Mouse (Mus musculus): ENCODE measurements at regions not wholly inside any gene's neighbourhood (a gene's known extent, or its start where the extent isn't known, plus 50 kb on each side); places are given as distances from the start of the nearest gene placed in this dataset.

DNA sequence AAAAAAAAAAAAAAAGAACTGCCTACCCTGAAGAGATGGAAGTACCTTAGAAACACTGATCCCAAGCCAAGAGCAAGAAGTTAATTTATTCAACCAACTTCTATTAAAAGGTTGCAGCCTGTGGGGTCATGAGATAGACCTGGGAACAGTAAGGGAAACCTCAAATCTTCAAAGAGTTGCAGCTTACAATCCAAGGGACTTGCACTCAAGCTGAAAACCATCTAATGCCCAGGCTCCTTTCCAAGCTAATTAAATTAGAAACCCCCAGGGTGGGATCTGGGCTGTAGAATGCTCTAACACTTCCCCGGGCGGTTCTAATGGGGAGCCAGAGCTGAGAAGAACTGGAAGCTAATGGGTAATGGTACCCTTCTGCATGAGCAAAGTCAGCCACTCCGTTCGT is 278.0 kb downstream of the Hlx start:
- no peak for DNase-seq

DNA sequence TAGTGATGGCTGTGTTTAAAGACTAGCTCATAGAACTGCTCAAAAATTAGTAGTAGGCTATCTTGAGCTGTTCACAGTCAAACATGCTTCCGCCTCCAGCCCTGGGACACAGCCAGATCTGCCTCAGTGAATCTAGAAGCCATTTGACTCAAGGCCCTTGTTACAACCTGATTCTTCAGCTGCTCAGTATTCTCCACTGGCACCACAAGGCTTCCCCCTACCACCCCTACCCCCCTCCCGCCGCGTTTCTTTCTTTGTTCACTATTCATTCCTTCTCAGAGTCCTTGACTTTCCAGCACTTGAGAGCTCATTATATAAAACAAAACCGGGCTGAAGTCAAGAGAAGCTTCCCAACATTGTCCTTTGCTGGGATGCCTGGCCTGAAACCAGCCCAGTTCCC is 278.7 kb downstream of the Hlx start:
- DNase-seq, result no peak

DNA sequence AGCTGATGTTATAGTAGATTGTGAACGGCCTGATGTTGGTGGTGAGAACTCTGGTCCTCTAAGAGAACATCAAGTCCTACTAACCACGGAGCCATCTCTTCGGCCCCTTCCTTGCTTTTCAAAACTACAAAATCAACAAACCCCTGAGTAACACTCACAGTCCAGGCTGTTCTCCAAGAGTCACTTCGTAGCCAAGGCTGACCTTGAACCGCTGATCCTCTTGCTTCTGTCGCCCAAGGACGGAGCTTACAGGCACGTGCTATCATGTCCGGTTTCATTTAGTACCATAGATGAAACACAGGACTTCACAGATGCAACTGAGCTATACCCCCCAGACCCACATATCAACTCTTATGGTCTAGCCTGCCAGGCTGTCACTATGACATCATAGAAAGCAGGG is 279.4 kb downstream of the Hlx start:
- no peak for DNase-seq

DNA sequence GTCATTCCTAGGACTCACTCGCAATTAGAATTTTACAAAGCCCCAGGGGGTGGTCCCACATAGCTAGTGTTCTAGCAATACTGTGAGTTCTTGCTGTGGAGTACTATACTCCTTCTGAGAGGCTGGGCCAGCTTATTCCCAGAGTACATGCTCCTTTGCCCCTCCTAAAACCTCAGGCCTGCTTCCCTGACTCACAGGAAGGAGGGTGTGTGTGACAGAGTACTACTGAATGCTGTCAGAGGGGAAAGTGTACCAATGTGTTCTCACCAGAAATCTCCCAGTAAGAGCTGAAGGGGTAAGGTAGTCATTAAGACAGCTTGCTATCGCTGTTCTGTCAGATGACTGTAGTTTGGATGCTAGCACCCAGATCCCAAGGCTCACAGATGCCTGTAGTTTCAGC is 280.7 kb downstream of the Hlx start:
- DNase-seq, result no peak

DNA sequence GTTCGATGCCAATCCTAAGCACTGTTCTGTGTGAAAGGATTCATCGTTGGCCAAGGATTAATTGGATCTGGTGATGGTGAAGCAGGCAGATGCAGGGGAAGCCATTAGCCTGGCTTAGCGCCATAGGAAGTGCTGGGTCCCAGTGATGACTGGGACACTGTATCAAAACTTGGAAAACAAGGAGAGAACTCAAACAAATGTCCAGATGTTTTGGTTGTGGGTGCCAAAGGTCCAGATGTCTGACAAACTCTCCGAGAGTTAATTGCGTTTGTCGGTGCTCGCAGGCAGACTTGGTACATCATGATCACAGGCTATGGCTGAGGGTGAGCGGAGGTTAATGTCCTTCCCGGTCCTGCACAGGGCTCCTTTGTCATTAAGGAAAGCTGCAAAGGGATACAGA is 283.4 kb downstream of the Hlx start:
- no peak for DNase-seq

DNA sequence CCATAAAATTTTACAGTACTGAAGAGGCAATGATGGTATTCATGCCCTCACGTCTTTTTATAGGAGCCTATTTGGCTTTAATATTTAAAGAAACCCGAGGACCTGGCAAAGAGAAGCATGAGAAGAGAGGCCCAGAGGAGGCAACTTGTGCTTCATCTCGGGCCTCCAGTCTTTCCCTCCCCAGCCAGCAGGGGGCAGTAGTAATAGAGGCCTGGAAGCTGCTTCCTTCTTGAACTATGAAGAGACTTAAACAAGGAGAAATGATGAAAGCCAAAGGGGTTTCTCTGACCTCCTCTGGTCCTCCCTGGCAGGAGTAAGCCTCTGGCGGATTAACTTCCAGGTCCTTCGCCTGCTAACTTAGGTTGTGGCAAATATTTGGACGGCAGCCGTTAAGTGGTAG is 284.5 kb downstream of the Hlx start:
- DNase-seq, result peak; percentile 31 to 55

DNA sequence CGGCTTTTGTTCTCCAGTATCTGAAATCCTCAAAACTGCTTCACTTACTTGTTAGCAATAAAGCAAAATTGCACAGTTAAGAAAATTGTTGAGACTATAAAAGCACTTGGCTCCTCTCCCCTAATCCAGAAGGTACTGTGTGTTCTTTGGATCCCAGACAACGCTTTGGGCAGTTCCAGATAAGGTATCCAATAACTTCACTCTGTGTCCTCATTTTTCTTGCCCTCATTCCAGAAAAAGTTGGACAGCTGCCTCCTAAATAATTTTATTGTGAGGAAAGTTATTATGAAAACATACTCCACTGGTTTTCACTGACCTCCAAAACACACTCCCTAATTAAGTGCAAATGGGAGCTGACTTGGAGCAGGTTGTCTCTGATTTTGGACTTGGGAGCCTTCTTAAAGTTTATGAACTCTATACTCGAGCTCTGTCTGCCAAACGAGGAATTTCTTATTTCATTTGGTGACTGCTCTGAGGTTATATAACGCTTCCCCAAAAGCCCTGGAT is 285.2 kb downstream of the Hlx start:
- peak in 1 of 2 experiments; percentile 14 for DNase-seq

DNA sequence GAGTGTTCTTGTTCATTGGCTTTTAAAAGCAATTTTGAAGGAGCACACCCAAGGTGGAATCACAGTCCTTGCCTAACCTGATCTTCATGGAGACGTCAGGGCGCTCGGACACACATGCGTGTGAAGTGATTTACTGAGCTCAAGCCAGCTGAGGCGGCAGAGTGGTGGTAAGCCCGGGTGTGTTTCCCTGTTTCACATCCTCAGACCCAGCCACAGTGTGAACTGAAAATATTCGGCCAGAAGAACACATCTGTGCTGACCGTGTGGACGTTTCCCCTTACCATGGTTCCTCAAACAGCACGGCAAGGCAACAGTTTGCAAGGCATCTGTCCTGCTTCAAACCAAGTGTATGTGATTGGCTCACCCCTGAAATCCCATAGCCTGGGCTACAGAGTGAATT is 288.2 kb downstream of the Hlx start:
- DNase-seq, result no peak

DNA sequence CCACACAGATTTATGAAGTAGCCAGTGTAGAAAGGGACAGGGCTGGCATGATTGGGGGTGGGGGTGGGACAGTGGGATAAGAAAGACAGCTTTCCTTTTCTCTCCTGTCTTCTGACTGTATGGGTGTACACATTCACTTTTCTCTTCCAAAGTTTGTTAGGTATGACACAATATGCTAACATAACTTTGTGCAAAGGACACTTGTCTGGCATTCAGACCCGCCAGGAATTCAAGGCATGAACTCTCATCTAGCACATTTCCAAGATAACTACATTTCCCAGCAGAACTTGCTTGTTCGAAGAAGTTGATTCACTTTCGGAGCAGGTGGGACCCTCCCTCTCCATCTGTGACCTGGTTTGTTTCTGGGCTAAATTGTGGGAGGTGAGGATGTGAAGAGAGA is 289.7 kb downstream of the Hlx start:
- DNase-seq, result no peak

DNA sequence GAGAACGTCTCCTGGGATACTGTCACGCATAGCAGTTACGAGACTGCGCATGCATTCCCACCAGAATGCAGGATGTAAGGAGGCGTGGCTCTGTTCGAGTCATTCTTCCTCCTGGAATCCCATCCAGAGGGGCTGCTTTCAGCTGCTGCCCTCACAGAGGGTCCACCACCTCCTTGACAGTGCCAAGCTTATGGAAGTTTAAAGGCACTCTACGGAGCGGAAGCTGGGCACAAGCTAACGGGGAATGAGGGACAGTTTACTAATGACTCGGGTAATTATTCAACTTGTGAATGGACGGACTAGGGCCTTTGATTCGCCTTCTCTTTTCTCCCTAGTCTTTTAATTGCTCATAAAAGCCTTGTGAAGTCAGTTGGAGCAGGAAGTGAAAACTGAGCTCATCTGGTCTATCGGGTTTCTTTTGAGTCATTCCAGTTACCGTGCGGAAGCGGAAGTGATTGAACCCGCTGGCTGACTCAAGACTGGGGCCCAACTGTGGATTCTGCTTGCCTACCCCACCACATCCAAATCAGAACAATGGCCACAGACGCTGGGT is 291.3 kb downstream of the Hlx start:
- DNase-seq, result no peak

DNA sequence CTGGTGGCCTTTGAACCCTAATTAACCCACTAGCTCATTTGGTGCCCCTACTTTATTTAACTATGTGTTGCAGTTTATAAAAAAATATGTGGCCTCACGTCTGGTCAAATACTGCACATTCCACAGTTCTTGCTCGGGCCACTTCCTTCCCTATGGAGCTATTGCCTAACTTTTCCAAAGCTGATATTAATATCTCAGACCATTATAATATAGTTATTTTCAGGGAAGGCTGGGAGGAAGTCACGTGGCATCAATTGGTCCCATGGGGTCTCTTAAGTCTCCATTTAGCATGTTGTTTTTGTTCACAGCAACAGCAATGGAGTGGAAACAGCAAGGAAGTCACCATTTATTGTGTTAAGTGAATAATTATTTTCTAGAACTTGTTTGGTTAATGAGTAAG is 292.9 kb downstream of the Hlx start:
- no peak for DNase-seq

DNA sequence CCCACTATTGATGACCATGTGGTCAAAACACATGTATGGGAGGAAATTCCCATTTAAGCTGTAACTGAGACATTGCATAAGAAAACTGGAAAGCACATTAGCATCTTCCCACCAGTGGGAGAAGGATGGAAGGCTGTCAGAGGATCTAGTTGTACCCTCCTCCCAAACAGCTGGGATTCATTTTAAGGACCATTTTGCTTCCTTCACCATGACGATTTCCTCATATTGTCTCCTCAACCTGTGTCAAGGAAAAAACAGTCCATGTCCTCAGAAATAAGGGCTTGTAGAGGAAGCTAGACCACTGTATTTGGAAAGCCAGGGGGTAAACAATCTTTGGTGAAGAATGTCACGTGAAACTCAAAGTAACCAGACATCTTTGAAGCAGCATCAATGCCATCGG is 296.0 kb downstream of the Hlx start:
- no peak for DNase-seq

DNA sequence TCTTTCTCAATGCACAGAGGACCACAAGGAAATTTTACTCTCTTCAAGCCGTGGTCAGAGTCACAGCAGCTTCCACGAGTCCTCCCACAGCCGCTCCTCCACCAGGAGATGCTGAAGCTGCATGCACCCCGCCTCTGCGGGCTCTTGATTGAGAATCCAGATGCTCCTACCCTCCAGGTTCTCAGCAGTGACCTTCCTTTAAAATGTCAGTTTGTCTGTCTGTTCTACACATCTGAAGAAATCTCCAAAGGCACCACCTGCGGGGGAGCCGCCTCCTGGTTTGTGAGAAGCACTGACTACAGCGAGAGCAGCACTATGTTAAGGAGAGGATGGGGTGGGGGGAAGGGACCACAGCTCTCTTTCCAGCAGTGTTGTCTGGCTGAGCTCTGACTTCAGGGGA is 303.8 kb downstream of the Hlx start:
- no peak for DNase-seq

DNA sequence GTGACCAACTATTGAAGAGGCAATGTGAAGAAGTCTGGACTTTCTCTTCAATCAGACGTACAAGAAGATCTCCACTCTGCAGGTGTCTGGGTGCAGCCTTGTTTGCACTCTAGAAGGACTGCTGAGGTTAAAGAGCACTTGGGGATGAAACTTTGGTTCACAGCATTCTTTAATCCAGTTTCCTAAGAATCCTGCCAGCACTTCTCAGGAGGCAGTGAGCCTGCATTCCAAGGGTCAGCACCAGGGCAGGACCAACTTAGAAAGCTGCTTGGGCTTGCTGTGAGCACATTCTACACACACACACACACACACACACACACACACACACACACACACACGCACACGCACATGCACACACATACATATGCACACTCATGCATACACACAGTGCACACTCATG is 304.4 kb downstream of the Hlx start:
- no peak for DNase-seq

DNA sequence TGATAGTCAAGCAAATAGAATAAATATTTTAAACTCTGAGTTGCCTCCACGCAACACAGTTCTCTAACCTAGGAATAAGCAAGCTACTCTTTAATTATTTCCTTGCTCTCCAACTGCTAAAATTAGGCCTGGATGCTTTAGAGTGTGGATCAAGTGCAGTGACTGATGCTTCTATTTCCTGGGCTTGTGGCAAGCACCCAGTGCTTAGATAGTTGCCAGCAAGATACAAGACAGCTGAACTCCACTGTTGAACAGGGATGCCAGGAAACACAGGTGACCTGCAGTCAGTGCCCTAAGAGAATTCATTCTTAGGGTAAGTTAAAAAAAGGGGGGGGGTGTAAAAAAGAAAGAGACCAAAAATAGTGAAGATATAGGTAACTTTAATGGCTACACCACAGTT is 306.7 kb downstream of the Hlx start:
- DNase-seq, result no peak

DNA sequence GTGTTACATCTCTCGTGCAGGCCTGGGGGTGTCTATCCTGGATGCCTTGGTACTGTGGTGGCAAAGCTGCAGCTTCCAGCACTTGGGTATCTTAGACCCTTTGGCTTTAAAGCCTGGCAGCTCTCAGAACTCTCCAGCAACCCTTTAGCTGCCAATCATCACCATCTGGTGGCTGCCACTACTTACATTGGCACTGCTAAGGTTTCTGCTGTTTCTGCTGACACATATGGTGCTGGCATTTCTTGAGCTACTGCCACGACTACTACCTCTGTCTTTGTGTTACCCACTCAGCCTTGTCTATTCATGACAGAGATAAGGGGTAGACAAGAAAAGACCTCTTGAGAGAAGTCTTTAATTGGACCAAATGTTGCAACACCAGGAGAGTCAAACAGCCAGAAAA is 308.4 kb downstream of the Hlx start:
- DNase-seq, result no peak

DNA sequence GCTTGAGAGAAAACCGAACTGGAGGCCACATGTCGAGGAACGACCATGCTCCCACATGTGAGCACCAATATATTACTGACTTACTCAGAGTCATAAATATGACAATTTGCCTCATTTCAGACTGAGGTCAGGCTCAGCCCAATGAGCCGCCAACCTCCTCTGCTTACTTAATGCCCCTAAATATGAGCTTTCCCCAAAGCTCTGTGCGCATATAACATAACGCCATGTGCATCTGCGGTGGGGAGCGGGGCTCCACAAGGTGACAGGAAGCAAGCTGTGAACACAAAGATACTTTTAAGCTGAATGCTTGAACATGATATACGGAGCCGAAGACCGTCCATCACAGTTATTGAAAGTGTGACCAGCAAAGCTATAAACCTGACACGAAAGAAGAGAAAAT is 319.8 kb downstream of the Hlx start:
- no peak for DNase-seq

DNA sequence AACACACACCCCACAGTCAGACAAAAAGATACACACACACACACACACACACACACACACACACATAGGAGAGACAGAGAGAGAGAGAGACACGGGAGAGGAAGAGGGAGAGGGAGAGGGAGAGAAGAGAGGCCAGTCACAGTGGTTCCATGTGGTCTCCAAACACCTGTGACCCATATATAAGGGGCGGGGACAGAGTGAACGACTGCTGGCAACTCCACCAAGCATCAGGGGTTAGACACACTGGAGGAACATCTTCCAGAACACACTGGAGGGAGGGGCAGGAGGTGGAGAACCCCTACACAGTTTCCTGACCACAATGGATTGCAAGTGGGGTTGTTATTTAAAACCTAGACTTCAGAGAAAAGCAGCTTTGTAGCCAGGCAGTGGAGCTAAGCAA is 321.4 kb downstream of the Hlx start:
- no peak for DNase-seq

DNA sequence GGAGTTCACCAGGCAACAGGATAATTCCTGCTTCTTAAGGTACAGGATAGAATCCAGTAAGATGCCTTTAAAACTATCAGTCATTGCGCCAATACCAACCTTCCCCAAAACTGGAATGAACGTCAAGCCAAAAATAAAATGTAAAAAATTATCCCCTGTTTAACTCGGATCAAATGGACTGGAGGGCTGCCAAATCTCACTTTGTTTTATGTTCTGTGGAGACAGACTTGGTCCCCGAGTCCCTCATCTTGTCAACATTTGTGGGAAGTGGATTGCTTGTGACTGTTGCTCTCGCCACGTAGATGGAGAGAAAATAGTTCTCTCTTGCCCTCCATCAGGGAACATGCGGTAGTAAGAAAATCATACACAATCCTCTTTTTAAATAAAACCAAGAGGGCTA is 322.4 kb downstream of the Hlx start:
- no peak for DNase-seq

DNA sequence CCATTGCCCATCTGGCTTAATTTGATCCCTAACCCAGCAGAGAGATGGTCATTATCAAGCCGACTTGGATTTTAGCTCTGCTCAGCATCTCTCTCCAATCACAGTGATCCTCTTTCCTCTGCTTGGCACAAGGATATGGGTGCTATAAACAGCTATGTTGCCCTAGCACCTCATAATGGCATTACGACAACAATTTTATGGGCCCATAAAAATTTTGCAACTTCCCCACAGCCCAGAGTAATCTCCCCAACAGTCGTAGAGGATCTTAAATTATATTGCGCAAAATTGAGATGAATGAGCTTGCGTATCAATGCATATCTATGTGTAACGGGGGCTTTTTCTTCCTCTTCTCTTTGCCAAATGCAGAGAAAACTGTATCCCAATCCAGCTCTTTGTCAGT is 329.4 kb downstream of the Hlx start:
- DNase-seq, result no peak

DNA sequence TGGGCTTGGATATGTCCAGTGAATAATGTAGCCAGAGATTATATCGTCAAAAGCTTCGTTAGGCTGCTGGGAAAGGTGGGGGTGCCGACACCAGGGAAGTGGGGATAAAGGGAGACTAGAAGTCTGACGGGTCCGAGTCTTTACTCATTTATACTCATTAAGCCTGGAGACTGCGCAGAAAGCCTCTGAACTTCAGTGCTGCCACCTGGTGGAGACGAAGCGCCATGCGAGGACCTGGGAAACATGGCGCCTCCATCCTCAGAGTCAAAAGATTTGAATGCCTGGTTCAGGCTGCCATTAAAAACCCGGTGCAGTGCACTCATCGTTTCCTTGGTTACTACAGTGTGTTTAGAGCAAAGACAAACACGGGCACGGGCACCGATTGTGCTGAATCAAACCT is 337.2 kb downstream of the Hlx start:
- peak; percentile 7 to 16 for DNase-seq

DNA sequence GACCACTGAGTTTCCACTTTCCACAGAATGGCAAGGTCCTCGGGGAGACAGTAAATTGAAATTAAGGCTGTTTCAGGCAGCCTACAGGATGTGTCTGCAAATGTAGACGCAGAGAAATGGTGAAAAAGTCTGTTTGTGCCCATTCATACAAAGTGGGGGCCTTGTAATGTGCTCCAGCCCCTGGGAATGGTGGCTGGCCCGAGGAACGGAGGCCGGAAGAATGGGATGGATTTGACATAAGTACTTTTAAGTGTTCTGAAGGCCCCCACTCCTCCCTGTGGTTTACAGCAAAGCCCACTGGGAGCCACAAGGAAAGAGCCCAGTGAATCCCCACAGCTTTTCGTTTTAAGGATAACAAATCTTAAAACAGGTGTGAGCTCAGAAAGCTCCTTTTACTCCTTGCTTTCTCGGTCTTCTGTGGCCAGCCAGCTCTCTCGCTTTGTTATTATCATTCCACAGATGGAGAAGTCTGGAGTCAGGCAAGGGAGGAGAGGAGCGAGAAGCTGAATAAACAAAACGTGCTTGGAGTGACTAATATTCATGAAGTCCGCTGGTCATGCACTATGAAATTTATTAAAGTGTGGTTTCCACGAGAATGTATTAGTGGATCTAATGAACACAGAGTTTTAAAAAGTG is 337.7 kb downstream of the Hlx start:
- no peak for DNase-seq

DNA sequence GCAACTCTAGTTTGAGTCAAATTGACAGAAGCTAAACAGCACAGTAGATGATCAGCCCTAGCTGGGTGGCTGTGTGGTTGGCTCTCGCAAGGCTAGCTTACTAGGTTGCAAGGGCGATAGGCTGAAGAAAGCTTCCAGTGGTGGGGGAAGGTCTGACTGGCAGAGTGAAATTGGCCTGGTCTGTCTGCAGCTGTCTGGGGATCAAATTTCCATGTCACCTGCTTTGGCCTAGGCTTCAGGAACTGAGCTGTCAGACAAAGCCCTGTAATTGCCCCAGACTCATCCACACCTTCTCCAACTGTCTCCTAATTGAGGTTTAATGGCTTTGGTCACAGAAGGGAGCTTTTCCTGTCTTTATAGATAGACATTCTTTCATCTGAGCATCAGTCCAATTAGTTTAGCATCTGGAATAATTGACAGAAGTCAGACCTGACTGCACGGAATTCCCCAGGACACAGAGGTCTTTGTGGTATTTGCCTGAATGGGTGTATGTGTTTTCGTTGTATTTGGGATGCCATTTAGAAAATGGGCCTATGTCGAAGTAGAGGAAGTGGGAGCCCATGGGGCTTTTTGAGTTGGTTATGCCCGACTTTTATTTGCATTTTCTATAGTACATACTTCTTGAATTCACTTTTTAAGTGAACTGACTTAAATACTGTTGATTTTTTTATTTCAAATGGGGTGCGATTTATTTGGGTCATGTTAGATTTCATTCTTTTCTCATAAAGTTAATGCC is 348.2 kb downstream of the Hlx start:
- DNase-seq, result no peak

DNA sequence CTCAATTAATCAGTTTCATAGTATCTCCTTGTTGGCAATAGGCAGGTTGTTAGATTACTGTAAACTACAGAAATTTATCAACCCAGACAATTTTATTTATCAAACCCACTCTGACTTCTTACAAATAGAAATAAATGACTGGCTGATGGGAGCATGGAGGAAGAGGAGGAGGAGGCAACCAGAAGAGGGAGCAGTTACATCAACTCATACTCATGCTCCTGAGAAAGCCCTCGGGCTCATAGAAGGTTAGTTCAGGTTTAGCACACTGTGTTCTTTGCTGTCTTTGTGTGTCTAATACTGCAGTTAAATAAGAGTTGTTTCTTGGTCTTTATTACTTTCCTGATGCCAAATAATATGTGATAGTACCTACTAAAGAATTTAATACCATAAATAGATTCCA is 344.6 kb upstream of the 1700056E22Rik start:
- DNase-seq, result no peak

DNA sequence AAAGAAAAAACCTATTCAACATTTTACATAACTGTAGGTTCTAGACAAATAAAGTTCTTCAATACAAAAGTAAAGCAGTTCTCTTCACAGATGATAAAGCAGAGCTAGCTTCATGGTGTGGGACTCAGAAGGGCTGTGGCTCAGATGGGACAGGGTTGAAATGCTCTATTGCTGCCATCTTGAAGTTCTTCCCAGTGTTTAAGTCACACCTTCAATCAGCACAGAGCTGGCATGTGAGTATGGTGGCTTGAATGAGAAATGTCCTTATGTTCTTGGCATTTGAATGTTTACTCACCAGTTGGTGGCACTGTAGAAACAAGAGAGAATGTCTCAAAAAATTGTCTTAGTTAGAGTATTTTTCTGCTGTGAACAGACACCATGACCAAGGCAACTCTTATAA is 330.9 kb upstream of the 1700056E22Rik start:
- no peak for DNase-seq

Data from cerebellum, adult 18-20 months (tissue).